Mouse (Mus musculus) retina, adult 2 months (tissue): ENCODE measurements around the gene Snrpe.

Experiments
- DNase-seq: peaks from one replicate; pipeline ENCODE4 v3.0.0-alpha.2; 2012; ENCODE audit warnings: low read depth, low spot score

The Snrpe gene

GRCm38 (mm10) chr1:133609771-133610502, at the start of gene Snrpe:
Gene Snrpe, minus strand, starts transcription at chr1:133610291.
- peak; percentile 97 for DNase-seq

- DNase-seq = no peak
These were observed 48.8 kb upstream of the Snrpe start for GRCm38 (mm10) chr1:133658878-133659277.

- DNase-seq = no peak
These were observed 46.7 kb upstream of the Snrpe start for GRCm38 (mm10) chr1:133656811-133657210.

- DNase-seq = no peak
These were observed 42.9 kb upstream of the Snrpe start for GRCm38 (mm10) chr1:133653033-133653432.

- no peak for DNase-seq
These were observed 40.4 kb upstream of the Snrpe start for GRCm38 (mm10) chr1:133650288-133651055.

- DNase-seq = no peak
These were observed 35.6 kb upstream of the Snrpe start for GRCm38 (mm10) chr1:133645652-133646051.

GRCm38 (mm10) chr1:133641163-133641562, 31.1 kb upstream of the Snrpe start:
- DNase-seq = no peak

- DNase-seq = no peak
These were observed 28.4 kb upstream of the Snrpe start for GRCm38 (mm10) chr1:133638517-133638916.

- DNase-seq = no peak
These were observed 22.1 kb upstream of the Snrpe start for GRCm38 (mm10) chr1:133632168-133632567.

GRCm38 (mm10) chr1:133625052-133625451, 15.0 kb upstream of the Snrpe start:
- DNase-seq = no peak

GRCm38 (mm10) chr1:133618311-133618710, 8.2 kb upstream of the Snrpe start:
- DNase-seq = no peak

GRCm38 (mm10) chr1:133617908-133618307, 7.8 kb upstream of the Snrpe start:
- no peak for DNase-seq

GRCm38 (mm10) chr1:133613817-133614216, 3.7 kb upstream of the Snrpe start:
- no peak for DNase-seq

GRCm38 (mm10) chr1:133611436-133611835, 1.3 kb upstream of the Snrpe start:
- DNase-seq = no peak

- no peak for DNase-seq
These were observed 510 bp upstream of the Snrpe start for GRCm38 (mm10) chr1:133610601-133611000.

- no peak for DNase-seq
These were observed 6.9 kb downstream of the Snrpe start for GRCm38 (mm10) chr1:133603174-133603573.

GRCm38 (mm10) chr1:133596298-133597007, 13.6 kb downstream of the Snrpe start:
- no peak for DNase-seq

GRCm38 (mm10) chr1:133585995-133586537, 24.0 kb downstream of the Snrpe start:
- no peak for DNase-seq

GRCm38 (mm10) chr1:133571293-133571692, 38.8 kb downstream of the Snrpe start:
- DNase-seq = no peak
